Mouse (Mus musculus): ENCODE data around the gene Hist1h4h.
"Not testable (repeated sequence)": the region's sequence is repeated elsewhere in the genome, so short reads cannot be mapped to it uniquely, and the experiment has no call there.

Gene Hist1h4h

DNA sequence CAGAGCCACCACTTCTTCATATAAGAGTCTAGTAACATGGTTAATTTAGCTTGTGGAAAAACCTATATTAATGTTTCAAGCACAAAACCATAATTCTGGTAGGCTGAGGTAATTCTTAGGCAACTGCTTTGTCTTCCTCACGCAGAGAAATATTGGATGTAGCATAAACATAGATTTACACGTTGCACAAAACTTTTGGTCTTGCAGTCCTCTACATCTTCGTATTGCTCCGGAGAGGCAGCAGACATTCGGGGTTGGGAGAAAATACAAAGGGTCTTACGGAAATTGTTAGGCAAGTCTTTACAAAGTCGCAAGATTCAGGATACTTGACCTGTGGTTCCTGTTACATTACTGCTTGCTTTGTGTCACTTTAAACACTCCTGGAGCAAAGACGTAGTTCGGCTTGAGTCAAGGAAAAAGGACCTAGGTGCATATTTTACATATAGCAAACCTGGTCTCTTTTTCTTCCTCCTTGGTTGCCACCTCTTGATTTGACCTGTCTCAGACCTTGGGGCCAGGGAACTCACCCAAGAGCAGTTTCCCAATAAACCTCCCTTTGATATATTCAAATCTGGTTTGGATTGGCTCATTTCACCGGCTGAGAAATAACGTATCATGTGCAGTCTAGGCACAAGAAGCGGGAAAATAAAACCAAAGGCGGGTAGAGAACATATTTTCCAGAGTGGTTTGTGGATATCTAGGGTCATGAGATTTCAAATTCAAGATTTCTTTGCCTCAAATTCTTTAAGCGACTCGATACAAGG, 3.7 kb downstream of the Hist1h4h start:
- DNase-seq (ENCODE audit: low spot score): no peak

GRCm38 (mm10) chr13:23535137-23536075, 4.6 kb downstream of the Hist1h4h start, which contains the start of gene Hist1h3g:
Hist1h3g (plus strand) TSS chr13:23535422.
- peak; percentile 73 for DNase-seq (ENCODE audit: low spot score)

DNA sequence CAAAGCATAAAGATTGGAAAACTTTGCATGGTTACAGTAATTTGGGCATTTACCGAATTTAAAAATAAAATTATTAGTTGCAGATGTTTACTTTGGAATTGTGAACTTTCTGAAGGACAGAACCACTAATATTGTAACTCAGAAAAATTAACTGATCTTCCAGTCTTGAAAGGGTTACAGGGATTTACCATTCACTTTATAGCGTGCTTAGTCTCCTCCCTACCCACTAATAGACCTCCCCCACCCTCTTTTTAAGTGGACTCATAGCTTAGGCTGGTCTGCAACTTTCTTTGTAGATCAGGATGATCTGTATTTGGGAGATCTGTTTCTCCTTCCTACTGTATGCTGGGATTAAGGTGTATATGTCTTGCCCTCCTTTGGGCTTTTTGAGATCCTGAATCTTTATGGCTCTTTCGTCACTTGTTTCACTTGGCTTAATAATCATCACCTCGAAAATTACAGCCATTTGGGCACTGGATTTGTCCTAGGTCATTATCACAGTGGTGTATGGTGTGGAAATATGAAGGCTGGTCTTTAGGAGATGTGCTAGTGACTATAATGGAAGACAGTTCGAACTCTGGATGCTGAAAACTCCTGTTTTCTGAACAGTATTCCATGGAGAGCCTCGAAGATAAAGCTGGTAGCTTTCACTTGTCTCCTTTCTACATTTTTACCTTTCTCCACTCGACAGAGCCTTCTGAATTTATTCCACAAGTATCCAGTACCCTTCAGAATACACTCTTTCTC, 5.4 kb downstream of the Hist1h4h start:
- DNase-seq (ENCODE audit: low spot score): no peak

DNA sequence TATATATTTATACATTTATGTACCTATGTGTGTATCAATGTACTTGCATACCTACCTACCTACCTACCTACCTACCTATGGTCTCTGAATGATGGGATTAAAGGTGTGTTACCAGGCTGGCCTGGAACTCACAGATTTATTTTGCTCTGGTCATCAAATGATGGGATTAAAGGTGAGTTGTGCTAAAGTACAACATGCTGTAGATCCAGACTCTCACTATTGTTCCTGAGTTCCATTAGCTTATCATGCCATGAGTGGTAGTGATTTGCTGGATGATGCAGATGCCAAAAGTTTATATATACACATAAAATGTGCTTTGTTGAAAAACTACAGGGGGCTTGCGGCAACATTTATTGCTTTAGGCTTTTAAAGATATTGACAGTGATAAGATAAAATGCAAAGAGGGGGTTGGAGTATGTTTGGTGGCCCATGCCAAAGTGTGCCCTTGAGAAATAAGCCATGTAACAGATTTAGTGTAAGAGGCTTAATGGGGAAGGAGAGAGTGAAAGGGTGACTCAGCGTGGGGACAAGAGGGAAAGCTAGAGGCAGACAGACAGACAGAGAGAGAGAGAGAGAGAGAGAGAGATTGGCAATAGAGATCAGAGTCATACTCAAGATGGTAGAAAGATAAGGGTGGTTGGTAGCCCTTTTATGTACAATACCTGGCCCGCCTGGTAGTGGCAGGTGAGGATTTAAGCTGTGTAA, 6.3 kb downstream of the Hist1h4h start:
- DNase-seq (ENCODE audit: low spot score): no peak

- DNase-seq (ENCODE audit: low spot score): no peak
Measured at GRCm38 (mm10) chr13:23538249-23538648, 7.4 kb downstream of the Hist1h4h start.

GRCm38 (mm10) chr13:23539821-23540220, 9.0 kb downstream of the Hist1h4h start:
- not testable (repeated sequence) for DNase-seq (ENCODE audit: low spot score)

- no peak for DNase-seq (ENCODE audit: low spot score)
Measured at GRCm38 (mm10) chr13:23541497-23541896, 10.6 kb downstream of the Hist1h4h start.

DNA sequence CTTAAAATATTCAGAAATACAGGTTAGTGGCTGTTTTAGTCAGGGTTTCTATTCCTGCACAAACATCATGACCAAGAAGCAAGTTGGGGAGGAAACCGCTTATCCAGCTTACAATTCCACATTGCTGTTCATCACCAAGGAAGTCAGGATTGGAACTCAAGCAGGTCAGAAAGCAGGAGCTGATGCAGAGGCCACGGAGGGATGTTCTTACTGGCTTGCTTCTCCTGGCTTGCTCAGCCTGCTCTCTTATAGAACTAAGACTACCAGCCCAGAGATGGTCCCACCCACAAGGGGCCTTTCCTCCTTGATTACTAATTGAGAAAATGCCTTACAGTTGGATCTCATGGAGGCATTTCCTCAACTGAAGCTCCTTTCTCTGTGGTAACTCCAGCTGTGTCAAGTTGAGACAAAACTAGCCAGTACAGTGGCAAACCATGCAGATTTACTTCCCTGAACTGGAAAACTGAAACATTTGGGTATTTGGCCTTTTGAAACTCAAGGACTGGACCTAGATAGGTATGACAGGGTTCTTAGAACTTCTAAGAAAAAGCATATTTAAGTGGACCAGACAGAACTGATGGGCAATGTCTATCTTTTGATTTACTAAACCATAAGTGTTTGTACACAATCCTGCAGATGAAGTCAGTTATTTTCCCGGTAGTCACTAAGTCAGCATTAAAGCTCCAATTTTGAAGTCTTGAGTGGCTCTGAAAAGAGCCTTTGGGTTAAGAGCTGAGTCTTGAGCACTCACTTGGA, 11.6 kb downstream of the Hist1h4h start:
- not testable (repeated sequence) for DNase-seq (ENCODE audit: low spot score)

DNA sequence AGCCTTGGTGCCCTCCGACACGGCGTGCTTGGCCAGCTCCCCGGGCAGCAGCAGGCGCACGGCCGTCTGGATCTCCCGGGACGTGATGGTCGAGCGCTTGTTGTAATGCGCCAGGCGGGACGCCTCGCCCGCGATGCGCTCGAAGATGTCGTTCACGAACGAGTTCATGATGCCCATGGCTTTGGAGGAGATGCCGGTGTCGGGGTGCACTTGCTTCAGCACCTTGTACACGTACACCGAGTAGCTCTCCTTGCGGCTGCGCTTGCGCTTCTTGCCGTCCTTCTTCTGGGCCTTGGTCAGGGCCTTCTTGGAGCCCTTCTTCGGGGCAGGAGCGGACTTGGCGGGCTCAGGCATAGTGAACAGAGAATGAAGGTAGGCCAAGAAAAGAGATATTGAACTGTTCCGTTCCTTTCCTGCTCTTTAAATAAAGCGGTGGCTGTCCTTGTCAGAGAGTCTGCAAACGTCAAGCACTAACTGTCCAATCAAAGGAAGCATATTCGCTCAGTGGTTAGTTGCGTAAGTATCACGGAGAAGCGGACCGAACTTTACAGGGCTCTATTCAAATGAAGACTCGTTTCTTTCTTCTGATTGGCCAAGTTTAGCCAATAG, 12.3 kb downstream of the Hist1h4h start, which contains the start of gene Hist1h2bh:
Hist1h2bh (minus strand) TSS at position 394 of the 609 bp plus-strand sequence.
- peak; percentile 66 for DNase-seq (ENCODE audit: low spot score)

- peak; percentile 69 for DNase-seq (ENCODE audit: low spot score)
Measured at GRCm38 (mm10) chr13:23543965-23544786, 13.3 kb downstream of the Hist1h4h start, which contains the start of gene Hist1h3f. Hist1h3f (plus strand) TSS chr13:23544052.

- not testable (repeated sequence) for DNase-seq (ENCODE audit: low spot score)
Measured at GRCm38 (mm10) chr13:23544787-23545120, 13.9 kb downstream of the Hist1h4h start.

- no peak for DNase-seq (ENCODE audit: low spot score)
Measured at GRCm38 (mm10) chr13:23546694-23547093, 15.8 kb downstream of the Hist1h4h start.

DNA sequence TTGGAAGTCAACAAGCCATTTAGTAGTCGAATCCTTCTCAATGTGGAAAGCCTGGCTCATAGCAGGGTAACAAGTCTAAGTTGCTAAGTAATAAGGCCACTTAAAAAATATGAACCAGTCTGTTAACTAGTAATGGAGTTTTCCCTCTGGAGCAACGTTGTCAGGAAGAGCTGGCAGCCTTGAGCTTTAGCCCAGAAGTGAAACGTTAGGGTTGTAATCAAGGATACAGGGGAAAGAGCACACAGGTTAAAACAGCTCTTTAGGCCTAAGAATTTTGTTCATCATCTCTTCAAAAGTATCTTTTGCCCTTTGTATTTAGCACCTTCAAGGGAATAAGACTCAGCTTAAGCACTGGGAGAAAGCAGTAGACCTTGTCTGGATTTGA, 19.9 kb downstream of the Hist1h4h start:
- DNase-seq (ENCODE audit: low spot score): no peak

GRCm38 (mm10) chr13:23551146-23551834, 20.4 kb downstream of the Hist1h4h start, which contains the start of gene Hist1h4f:
Hist1h4f (minus strand) TSS chr13:23551648.
- DNase-seq (ENCODE audit: low spot score): peak; percentile 80

DNA sequence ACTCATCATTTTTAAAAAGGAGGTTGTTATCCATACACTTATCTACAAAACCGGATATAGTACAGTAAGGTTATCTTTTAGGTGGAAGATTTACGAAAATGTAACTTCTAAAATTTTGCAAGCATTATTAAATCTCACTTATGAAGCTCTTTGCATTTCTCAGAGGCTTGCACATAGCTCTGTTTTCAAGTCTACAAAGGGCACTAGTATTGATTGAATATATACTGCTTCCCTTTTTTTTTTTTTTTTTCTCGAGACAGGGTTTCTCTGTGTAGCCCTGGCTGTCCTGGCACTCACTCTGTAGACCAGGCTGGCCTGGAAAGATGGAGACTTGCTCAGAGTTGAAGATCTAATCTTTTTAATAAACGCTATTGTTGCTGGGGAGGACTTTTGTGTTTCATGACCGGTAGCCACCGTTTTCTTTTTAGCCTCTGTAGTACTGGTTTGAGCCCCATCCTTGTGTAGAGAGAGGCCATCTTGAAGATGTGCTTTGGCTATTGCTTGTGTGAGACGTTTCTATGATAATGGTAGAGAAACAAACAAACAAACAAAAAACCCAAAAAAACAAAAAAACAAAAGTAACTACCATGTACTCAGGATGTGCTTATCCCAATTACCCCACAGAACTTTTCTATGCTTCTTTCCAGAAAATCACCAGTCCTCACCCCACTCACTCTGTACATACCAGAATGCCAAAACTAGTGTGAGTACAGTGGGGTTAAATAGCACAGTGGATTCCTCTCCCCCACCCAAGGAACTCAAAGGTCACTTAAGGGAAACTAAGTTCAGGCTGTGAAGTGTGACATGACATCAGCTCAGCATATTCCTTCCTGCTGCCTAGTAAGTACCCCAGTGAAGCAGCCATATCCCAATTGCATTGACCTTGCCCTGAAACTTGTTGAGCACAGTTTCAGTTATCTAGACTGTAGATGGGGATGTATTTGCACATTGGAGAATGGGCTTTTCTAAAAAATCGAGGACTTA, 21.4 kb downstream of the Hist1h4h start:
- no peak for DNase-seq (ENCODE audit: low spot score)

- no peak for DNase-seq (ENCODE audit: low spot score)
Measured at GRCm38 (mm10) chr13:23552962-23553361, 22.1 kb downstream of the Hist1h4h start, which contains the start of gene Hist1h1d. Hist1h1d (plus strand) TSS chr13:23553262.

DNA sequence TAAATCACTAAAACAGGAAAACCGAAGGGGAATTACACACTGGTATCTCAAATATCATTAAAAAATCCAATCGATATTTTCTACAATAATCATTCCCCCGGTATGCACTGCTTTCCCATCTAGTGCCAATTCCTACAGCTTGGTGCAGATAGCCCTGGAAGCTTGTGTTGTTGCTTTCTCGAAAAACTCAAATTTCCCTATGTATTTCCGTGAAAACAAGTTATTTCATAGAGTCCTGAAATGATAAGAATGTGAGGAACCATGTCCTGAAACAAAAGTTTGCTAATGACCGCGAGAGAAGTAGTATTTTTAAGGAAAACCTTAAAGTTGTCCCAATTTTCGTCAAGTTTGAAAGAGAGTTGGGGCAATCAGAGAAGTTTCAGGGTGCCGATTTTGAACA, 23.5 kb downstream of the Hist1h4h start:
- no peak for DNase-seq (ENCODE audit: low spot score)

Data from ovary, postnatal 36 days (tissue).